Mouse (Mus musculus): ENCODE measurements around the gene Ncoa3. TPM values are rescaled to one million over a fixed set of nuclear protein-coding genes. Genes with fewer than 3 reads are reported as not detected.

Gene Ncoa3
- polyA plus RNA-seq, 1 experiment from 2014 or later: 4.2 TPM

DNA sequence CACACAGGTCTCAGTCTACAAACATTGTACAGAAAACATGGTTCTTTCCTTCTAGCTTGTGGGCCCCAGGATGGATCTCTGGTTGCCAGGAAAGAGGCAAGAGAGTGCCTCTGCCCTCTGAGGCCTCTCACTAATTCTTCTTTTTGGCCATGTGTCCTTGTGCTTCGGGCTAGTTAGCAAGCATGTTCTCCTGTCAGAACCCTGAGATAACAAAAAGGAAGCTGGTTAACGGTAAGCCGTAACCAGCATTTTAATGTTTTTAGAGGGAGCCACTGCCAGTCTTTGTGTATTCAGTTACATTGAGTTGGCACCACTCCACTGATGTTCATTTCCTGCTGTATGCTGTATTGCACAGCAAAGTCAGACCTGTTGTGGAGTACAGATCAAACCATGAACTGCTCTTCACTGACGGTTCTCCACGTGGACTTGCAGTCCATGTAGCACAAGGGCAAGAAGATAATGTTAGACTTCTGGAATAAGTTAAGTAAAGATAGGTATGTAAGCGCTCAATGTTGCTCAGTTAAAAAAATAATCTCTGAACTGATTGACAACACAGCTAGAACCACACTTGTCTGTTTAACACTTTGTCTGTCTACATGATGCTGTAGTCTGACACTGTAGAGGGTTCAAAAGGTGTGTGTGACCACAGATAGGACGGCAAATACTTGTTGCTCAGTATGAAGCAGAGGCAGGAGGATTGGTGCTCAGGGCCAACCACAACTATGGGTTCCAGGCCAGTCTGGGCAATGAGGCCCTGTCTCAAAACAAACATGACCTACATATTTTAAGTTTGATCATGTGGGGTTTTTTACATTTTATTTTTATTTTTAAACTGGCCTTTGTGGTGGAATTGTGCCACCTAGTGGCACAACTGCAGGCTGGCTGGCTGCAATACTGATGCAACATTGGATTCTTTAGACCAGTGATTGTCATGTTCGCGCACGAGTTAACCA lies 53.4 kb downstream of the Ncoa3 start:
- no peaks in the 10 kb centered on the region for H3K27me3 ChIP-seq (ENCODE audit: control insufficient read depth, insufficient read depth, low read depth, low read length)
- no peak overlapping the region for H3K4me2 ChIP-seq (ENCODE audit: low read depth, low read length)
- peaks cover 7% of the 10 kb centered on the region for H3K4me1 ChIP-seq (ENCODE audit: control insufficient read depth, low read depth, low read length)
- H3K27ac ChIP-seq (ENCODE audit: low read length): no peak overlapping the region
- no peaks in the 10 kb centered on the region for H3K36me3 ChIP-seq (ENCODE audit: control insufficient read depth, insufficient read depth)
- 30% methylated on average over 10 of the region's 10 CpGs for WGBS (ENCODE audit: insufficient replicate concordance)
- no peak overlapping the region for H3K4me3 ChIP-seq (ENCODE audit: low read depth, low read length)
- H3K9me3 ChIP-seq (replicated peaks; ENCODE audit: control insufficient read depth, low read length): no peaks in the 10 kb centered on the region
- no peak overlapping the region for H3K9ac ChIP-seq (ENCODE audit: low read depth, low read length)
- no peak for ATAC-seq (ENCODE audit: low read depth)

DNA sequence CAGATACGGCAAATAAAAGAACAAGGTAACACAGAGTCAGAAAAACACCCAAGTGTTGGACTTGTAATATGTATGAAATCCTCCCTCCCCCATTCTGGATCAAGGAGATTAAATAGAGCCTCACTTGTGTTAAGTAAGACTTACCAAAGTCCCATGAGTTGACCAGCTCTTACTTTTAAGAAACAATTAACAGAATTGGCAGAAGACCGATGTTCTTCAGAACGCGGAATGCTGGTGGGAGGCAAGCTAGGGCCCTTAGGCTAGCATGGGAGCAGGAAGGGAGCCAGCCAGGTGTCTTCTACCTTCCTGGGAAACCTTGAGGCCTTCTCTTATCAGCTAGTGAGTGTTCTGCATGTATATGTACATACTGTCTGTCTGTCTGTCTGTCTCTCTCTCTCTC lies 55.5 kb downstream of the Ncoa3 start:
- Histone ChIP-seq H3K27ac (ENCODE audit: low read length) (no peak overlapping the region), H3K4me2 (ENCODE audit: low read depth, low read length) (no peak overlapping the region), H3K27me3 (ENCODE audit: control insufficient read depth, insufficient read depth, low read depth, low read length) (no peaks in the 10 kb centered on the region), H3K9ac (ENCODE audit: low read depth, low read length) (no peak overlapping the region), H3K4me1 (ENCODE audit: control insufficient read depth, low read depth, low read length) (peaks cover 7% of the 10 kb centered on the region), H3K4me3 (ENCODE audit: low read depth, low read length) (no peak overlapping the region), H3K36me3 (ENCODE audit: control insufficient read depth, insufficient read depth) (no peaks in the 10 kb centered on the region), H3K9me3 (replicated peaks; ENCODE audit: control insufficient read depth, low read length) (no peaks in the 10 kb centered on the region)
- 79% methylated on average over 4 of the region's 4 CpGs for WGBS (ENCODE audit: insufficient replicate concordance)
- ATAC-seq (ENCODE audit: low read depth): no peak

DNA sequence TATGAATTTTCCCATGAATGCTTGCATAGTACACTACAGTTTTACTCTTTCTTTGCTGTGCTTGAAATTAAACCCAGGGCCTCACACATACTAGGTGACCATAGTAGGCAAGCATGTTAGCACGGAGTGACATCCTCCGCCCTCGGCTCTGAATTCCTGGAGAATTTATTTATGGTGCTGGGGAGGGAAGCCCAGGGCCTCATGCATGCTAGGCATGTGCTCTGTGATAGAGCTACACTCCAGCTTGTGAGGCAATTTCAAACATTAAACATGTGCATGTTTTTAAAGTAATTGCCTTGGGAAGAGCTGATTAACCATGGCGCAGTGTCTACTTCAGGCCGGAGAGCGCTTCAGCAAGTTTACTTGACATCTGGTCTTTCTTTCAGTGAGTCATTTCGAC lies 56.4 kb downstream of the Ncoa3 start:
- H3K27ac ChIP-seq (ENCODE audit: low read length): no peak overlapping the region

GRCm38 (mm10) chr2:166051421-166051820 lies 59.0 kb downstream of the Ncoa3 start:
- Histone ChIP-seq H3K4me1 (ENCODE audit: control insufficient read depth, low read depth, low read length) (no peaks in the 10 kb centered on the region), H3K9me3 (replicated peaks; ENCODE audit: control insufficient read depth, low read length) (no peaks in the 10 kb centered on the region), H3K9ac (ENCODE audit: low read depth, low read length) (no peak overlapping the region), H3K4me3 (ENCODE audit: low read depth, low read length) (no peak overlapping the region), H3K27me3 (ENCODE audit: control insufficient read depth, insufficient read depth, low read depth, low read length) (no peaks in the 10 kb centered on the region), H3K36me3 (ENCODE audit: control insufficient read depth, insufficient read depth) (no peaks in the 10 kb centered on the region; the same call in 1 of the 2 replicates), H3K27ac (ENCODE audit: low read length) (no peak overlapping the region), H3K4me2 (ENCODE audit: low read depth, low read length) (no peak overlapping the region)
- no peak for ATAC-seq (ENCODE audit: low read depth)
- WGBS (ENCODE audit: insufficient replicate concordance): 86% methylated on average over 17 of the region's 17 CpGs

More for the DNA sequence above, 56.4 kb downstream of the Ncoa3 start:
- Histone ChIP-seq H3K36me3 (ENCODE audit: control insufficient read depth, insufficient read depth) (no peaks in the 10 kb centered on the region), H3K4me1 (ENCODE audit: control insufficient read depth, low read depth, low read length) (peaks cover 7% of the 10 kb centered on the region), H3K27me3 (ENCODE audit: control insufficient read depth, insufficient read depth, low read depth, low read length) (no peaks in the 10 kb centered on the region), H3K9ac (ENCODE audit: low read depth, low read length) (no peak overlapping the region), H3K9me3 (replicated peaks; ENCODE audit: control insufficient read depth, low read length) (no peaks in the 10 kb centered on the region), H3K4me2 (ENCODE audit: low read depth, low read length) (no peak overlapping the region), H3K4me3 (ENCODE audit: low read depth, low read length) (no peak overlapping the region)
- WGBS (ENCODE audit: insufficient replicate concordance): 76% methylated on average over 7 of the region's 7 CpGs
- no peak for ATAC-seq (ENCODE audit: low read depth)

DNA sequence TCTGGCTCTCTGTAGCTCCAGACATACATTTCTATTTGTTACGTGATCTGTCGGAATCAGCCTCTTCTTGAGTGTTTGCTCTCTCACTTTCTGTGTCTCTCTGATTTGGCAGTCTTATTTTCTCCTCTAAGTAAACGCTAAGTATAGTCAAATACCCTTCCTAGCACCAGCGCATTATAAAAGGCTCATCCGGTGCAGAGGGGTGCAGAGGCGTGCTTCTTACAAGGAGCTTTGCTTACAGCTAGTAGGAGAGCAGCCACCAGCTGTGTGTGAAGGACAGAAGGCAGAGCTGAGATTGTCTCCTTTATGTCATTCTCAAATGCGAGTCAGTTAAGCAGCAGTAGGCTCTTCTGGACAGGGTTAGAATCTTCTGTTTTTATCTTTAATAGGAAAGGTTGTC lies 59.5 kb downstream of the Ncoa3 start:
- Histone ChIP-seq H3K9me3 (replicated peaks; ENCODE audit: control insufficient read depth, low read length) (no peaks in the 10 kb centered on the region), H3K36me3 (ENCODE audit: control insufficient read depth, insufficient read depth) (no peaks in the 10 kb centered on the region; the same call in 1 of the 2 replicates)

GRCm38 (mm10) chr2:166054002-166054539 lies 61.6 kb downstream of the Ncoa3 start:
- Histone ChIP-seq H3K27ac (ENCODE audit: low read length) (no peak overlapping the region), H3K4me2 (ENCODE audit: low read depth, low read length) (no peak overlapping the region), H3K9ac (ENCODE audit: low read depth, low read length) (no peak overlapping the region), H3K36me3 (ENCODE audit: control insufficient read depth, insufficient read depth) (no peaks in the 10 kb centered on the region; the same call in 1 of the 2 replicates), H3K4me3 (ENCODE audit: low read depth, low read length) (no peak overlapping the region), H3K27me3 (ENCODE audit: control insufficient read depth, insufficient read depth, low read depth, low read length) (no peaks in the 10 kb centered on the region), H3K9me3 (replicated peaks; ENCODE audit: control insufficient read depth, low read length) (no peaks in the 10 kb centered on the region), H3K4me1 (ENCODE audit: control insufficient read depth, low read depth, low read length) (no peaks in the 10 kb centered on the region)
- 81% methylated on average over 14 of the region's 14 CpGs for WGBS (ENCODE audit: insufficient replicate concordance)
- no peak for ATAC-seq (ENCODE audit: low read depth)

More for the DNA sequence above, 59.5 kb downstream of the Ncoa3 start:
- Histone ChIP-seq H3K4me1 (ENCODE audit: control insufficient read depth, low read depth, low read length) (no peaks in the 10 kb centered on the region), H3K9ac (ENCODE audit: low read depth, low read length) (no peak overlapping the region), H3K4me3 (ENCODE audit: low read depth, low read length) (no peak overlapping the region), H3K27ac (ENCODE audit: low read length) (no peak overlapping the region), H3K27me3 (ENCODE audit: control insufficient read depth, insufficient read depth, low read depth, low read length) (no peaks in the 10 kb centered on the region), H3K4me2 (ENCODE audit: low read depth, low read length) (no peak overlapping the region)
- ATAC-seq (ENCODE audit: low read depth): no peak
- WGBS (ENCODE audit: insufficient replicate concordance): 79% methylated on average over 7 of the region's 7 CpGs

DNA sequence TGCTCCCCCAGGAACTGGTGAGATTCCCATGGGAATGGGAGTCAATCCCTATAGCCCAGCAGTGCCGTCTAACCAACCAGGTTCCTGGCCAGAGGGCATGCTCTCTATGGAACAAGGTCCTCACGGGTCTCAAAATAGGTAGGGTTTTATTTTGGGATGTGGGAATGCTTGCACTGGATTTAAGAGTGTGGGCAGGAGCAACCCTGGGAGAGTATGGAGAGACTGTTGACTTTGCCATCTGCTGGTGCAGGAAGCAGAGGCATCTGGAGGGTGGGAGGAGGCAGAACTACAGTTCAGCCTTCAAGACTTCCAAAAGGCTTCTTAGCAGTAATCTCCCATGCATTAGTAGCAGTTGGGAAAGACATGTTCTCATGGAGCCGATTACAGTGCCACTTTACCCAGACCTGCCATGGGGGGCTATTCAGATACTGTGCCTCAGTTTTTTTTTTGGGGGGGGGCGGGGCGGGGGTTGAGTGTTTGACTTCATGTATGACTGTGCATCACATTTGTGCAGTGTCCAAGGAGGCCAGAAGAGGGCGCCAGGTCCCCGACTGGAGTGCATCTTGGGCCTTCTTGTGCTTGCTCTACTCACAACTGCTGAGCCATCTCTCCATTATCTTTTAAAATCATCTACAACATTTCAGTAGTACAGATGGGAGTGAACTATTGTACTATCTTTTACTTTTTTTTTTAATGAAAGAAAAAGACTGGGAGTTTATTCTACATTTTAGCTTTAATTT lies 67.4 kb downstream of the Ncoa3 start:
- H3K4me3 ChIP-seq (ENCODE audit: low read depth, low read length): no peak overlapping the region
- ATAC-seq (ENCODE audit: low read depth): no peak
- H3K36me3 ChIP-seq (ENCODE audit: control insufficient read depth, insufficient read depth): peaks cover 3% of the 10 kb centered on the region
- WGBS (ENCODE audit: insufficient replicate concordance): 60% methylated on average over 7 of the region's 7 CpGs
- no peaks in the 10 kb centered on the region for H3K4me1 ChIP-seq (ENCODE audit: control insufficient read depth, low read depth, low read length)
- no peaks in the 10 kb centered on the region for H3K27me3 ChIP-seq (ENCODE audit: control insufficient read depth, insufficient read depth, low read depth, low read length)
- no peaks in the 10 kb centered on the region for H3K9me3 ChIP-seq (replicated peaks; ENCODE audit: control insufficient read depth, low read length)
- H3K27ac ChIP-seq (ENCODE audit: low read length): no peak overlapping the region
- no peak overlapping the region for H3K9ac ChIP-seq (ENCODE audit: low read depth, low read length)
- no peak overlapping the region for H3K4me2 ChIP-seq (ENCODE audit: low read depth, low read length)

DNA sequence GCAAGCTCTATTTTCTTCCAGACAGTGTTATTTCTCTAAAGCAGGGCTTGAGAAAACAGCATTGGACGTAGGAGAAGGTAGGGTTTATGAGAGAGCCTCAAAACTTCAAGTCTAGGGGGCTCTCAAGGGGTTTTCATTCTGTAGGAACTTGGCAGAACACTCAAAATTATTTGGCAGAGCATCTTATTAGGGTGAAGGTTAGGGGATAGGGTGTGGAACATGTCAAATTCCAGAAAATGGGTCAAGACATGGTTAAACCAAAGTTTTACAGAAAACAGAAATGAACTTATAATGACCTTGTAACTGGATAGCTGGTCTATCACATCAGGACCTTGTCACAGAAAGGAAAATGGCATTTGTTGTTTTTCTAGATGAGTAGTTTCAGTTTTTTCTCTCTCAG lies 69.6 kb downstream of the Ncoa3 start:
- Histone ChIP-seq H3K27ac (ENCODE audit: low read length) (no peak overlapping the region), H3K36me3 (ENCODE audit: control insufficient read depth, insufficient read depth) (peaks cover 3% of the 10 kb centered on the region)
- WGBS (ENCODE audit: insufficient replicate concordance): 55% methylated on average over 1 of the region's 1 CpGs

More for the DNA sequence above, 69.6 kb downstream of the Ncoa3 start:
- no peak overlapping the region for H3K4me2 ChIP-seq (ENCODE audit: low read depth, low read length)
- ATAC-seq (ENCODE audit: low read depth): no peak
- H3K27me3 ChIP-seq (ENCODE audit: control insufficient read depth, insufficient read depth, low read depth, low read length): no peaks in the 10 kb centered on the region
- H3K9me3 ChIP-seq (replicated peaks; ENCODE audit: control insufficient read depth, low read length): no peaks in the 10 kb centered on the region
- H3K9ac ChIP-seq (ENCODE audit: low read depth, low read length): no peak overlapping the region
- no peak overlapping the region for H3K4me3 ChIP-seq (ENCODE audit: low read depth, low read length)
- H3K4me1 ChIP-seq (ENCODE audit: control insufficient read depth, low read depth, low read length): no peaks in the 10 kb centered on the region
